Mouse (Mus musculus): ENCODE measurements around the gene Slc25a36. TPM values are rescaled to one million over a fixed set of nuclear protein-coding genes. Genes with fewer than 3 reads are reported as not detected.
A peak's percentile ranks its signal among the peaks of the same experiment; 100 is the strongest.

Gene Slc25a36
- total RNA-seq, 2 experiments from 2014 or later = 78.6 to 79.4 TPM

DNA sequence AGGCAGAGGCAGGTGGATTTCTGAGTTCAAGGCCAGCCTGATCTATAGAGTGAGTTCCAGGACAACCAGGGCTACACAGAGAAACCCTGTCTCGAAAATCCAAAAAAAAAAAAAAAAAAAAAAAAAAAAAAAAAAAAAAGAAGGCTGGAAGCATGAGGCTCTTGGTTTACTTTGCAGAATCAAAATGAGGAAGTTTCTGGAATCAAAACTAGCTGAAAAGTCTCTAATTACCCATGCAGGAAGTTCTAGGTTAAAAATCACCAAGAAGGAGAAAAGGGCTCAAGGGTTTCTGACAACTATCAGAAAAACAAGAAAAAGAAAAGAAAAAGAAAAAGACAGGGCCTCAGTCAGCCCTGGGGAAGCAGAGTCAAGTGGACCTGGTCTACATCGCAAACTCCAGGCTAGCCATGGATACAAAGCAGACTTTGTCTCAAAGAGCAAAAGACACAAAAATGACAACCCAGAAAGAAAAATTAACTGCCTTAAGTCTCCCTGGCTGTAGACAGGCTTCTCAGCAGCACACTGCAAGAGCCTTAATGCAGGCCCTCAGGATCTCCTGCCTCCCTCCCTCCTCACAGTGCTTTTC, 5.5 kb downstream of the Slc25a36 start:
- H3K27ac ChIP-seq = no peak overlapping the region
- DNase-seq (ENCODE audit: extremely low spot score in 1 of 2, low spot score in 2 of 2) = no peak
- no peak for TF ChIP-seq CTCF (IDR thresholded peaks at IDR 0.05)
- intact Hi-C loops (cut with DNase I) = no loop called here
- H3K4me3 ChIP-seq = no peak overlapping the region

GRCm38 (mm10) chr9:97103376-97104061, 7.4 kb downstream of the Slc25a36 start:
- no peak for TF ChIP-seq CTCF (IDR thresholded peaks at IDR 0.05)
- Histone ChIP-seq H3K27ac (no peak overlapping the region), H3K4me3 (no peak overlapping the region)
- intact Hi-C loops (cut with DNase I) = no loop called here
- no peak for DNase-seq (ENCODE audit: extremely low spot score in 1 of 2, low spot score in 2 of 2)

DNA sequence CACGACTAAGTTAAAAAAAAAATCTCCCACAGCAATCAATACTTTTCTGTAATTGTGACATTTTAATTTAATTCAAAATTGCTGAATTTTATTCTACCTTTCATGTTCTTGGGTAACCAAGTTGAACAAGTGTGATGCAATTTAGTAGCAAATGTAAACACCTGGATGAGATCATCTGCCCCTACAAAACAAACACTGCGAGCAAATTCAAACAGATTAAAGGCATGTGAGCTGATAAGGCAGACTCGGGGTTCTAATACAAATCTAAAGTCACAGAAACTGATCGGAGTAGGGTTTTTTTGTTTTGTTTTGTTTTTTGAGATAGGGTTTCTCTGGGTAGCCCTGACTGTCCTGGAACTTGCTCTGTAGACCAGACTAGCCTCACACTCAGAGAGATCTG, 12.0 kb downstream of the Slc25a36 start:
- TF ChIP-seq CTCF (IDR thresholded peaks at IDR 0.05) = no peak
- Histone ChIP-seq H3K4me3 (no peak overlapping the region), H3K27ac (no peak overlapping the region)
- intact Hi-C loops (cut with DNase I) = no loop called here
- no peak for DNase-seq (ENCODE audit: extremely low spot score in 1 of 2, low spot score in 2 of 2)

DNA sequence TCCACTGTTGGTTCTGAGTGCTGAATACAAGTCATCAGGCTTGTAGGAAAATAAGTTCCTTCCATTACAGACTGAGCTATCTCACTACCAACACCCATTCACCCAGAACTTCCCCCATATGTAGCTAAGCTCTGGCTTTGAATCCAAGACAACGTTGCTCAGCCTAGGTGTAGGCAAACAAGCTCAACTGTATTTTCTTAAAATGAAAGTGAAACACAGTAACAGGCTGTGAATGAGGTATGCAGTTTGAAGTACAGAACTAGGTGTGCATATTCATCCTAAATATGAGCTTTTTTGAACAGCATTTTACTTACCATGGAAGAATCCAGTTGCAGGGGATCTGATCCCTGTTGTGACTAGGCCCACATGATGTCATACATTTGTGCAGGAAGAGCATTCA, 14.8 kb downstream of the Slc25a36 start:
- no peak overlapping the region for H3K4me3 ChIP-seq
- intact Hi-C loops (cut with DNase I) = no loop called here
- no peak for TF ChIP-seq CTCF (IDR thresholded peaks at IDR 0.05)
- DNase-seq (ENCODE audit: extremely low spot score in 1 of 2, low spot score in 2 of 2) = no peak
- no peak overlapping the region for H3K27ac ChIP-seq

DNA sequence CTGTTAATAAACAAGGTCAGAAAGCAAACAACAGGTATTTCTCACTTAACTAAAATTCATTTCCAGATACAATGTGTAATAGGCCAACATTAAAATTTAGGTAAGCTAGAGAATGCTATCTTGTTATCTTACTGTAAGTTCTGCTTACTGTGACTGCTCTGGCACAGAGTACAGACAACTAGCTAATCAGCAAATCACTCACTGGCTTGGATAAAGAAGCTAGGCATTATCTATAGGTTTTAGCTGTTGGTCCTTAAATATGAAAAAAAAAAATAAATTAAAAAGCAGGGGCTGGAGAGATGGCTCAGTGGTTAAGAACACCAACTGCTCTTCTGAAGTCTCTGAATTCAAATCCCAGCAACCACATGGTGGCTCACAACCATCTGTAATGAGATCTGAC, 23.1 kb downstream of the Slc25a36 start:
- intact Hi-C loops (cut with DNase I) = no loop called here
- Histone ChIP-seq H3K4me3 (no peak overlapping the region), H3K27ac (no peak overlapping the region)
- TF ChIP-seq CTCF (IDR thresholded peaks at IDR 0.05) = no peak
- no peak for DNase-seq (ENCODE audit: extremely low spot score in 1 of 2, low spot score in 2 of 2)

DNA sequence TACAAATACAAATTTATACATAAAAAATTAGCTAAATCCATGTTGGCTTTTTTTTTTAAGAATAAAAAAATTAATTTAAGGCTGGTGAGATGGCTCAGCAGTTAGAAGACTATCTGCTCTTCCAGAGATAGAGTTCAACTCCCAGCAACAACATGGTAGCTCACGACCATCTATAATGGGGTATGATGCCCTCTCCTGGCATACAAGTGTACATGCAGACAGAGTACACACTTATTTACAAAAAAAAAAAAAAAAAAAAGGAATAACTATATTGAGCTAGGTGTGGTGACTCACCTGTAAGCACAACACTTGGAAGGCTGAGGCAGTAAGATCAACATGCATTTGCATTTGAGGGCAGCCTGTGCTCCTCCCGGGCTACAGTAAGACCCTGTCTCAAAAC, 26.3 kb downstream of the Slc25a36 start:
- TF ChIP-seq CTCF (IDR thresholded peaks at IDR 0.05) = peak; percentile 24
- intact Hi-C loops (cut with DNase I) = no loop called here
- H3K27ac ChIP-seq = no peak overlapping the region
- H3K4me3 ChIP-seq = no peak overlapping the region
- DNase-seq (ENCODE audit: extremely low spot score in 1 of 2, low spot score in 2 of 2) = no peak

DNA sequence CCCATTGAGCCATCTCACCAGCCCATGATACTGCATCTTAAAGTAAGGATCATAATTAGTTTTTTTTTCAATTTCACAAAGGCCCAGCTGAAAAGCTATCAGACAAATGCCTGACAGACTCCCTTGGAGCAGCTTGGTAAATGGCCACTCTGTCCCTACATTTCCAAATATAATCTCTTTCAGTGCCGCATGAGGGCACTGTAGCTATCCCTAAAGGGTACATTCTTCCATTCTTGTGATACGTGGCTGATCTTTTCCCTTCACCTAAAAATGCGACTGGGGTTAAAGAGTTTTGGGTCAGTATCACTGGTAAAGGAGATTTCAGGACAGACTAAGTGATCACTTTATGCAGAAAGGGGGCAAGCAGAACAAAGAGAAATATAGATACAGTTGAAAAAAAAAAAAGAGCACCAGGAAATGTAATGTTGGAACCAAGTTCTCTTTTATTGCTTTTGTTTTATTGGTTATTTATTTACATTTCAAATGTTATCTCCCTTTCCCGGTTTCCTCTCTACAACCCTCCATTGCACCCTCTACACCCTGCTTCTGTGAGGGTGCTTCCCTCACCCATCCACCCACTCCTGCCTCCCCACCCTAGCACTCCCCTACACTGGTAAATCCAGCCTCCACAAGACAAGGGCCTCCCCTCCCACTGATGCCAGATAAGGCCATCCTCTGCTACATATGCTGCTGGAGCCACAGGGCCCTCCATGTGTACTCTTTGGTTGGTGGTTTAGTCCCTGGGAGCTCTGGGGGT, 29.7 kb downstream of the Slc25a36 start:
- peak; percentile 41 for TF ChIP-seq CTCF (IDR thresholded peaks at IDR 0.05)
- Histone ChIP-seq H3K27ac (no peak overlapping the region), H3K4me3 (no peak overlapping the region)
- intact Hi-C loops (cut with DNase I) = loop anchor here (2.0 kb wide), 1 partner anchor 82 kb away; no protein-coding TSS in a partner anchor
- no peak for DNase-seq (ENCODE audit: extremely low spot score in 1 of 2, low spot score in 2 of 2)

DNA sequence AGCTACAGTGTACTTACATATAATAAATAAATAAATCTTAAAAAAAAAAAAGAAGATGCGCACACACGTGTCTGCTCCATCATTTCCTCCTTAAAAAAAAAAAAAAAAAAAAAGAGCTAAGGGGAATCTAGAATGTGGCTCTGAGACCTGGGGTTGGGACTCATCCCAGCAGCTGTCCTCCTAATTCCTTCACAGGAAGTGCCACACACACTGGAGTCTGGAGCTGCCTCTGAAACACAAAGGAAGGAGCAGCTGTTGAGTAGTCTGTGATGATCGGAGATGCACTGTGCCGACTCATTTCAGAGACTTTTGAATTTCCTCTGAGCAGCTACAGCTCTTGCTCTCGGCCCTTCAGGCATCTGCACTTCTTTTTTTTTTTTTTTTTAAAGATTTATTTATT, 41.0 kb downstream of the Slc25a36 start:
- TF ChIP-seq CTCF (IDR thresholded peaks at IDR 0.05) = no peak
- H3K27ac ChIP-seq = no peak overlapping the region
- intact Hi-C loops (cut with DNase I) = loop anchor here (5.0 kb wide), 1 partner anchor 53 kb away; the partner anchor contains the start of gene Spsb4
- no peak overlapping the region for H3K4me3 ChIP-seq
- DNase-seq (ENCODE audit: extremely low spot score in 1 of 2, low spot score in 2 of 2) = no peak

DNA sequence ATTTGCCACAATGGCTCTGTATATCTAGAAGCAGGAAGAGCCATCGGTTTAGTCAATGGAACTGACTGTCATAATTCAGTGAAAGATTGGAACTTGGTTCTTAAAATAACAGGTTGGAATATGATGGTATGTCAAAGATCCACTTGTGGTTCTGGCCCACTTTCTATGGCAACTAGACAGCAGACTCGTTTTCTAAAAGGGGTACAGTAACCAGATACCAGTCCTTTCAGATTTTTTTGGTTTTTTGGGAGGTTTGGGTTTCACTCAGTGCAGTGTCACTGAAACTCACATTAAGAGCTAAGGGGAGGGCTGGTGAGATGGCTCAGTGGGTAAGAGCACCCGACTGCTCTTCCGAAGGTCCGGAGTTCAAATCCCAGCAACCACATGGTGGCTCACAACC, 41.5 kb downstream of the Slc25a36 start:
- intact Hi-C loops (cut with DNase I) = loop anchor here (5.0 kb wide), 1 partner anchor 52 kb away; the partner anchor contains the start of gene Spsb4
- no peak overlapping the region for H3K27ac ChIP-seq
- TF ChIP-seq CTCF (IDR thresholded peaks at IDR 0.05) = no peak
- DNase-seq (ENCODE audit: extremely low spot score in 1 of 2, low spot score in 2 of 2) = no peak
- H3K4me3 ChIP-seq = no peak overlapping the region

DNA sequence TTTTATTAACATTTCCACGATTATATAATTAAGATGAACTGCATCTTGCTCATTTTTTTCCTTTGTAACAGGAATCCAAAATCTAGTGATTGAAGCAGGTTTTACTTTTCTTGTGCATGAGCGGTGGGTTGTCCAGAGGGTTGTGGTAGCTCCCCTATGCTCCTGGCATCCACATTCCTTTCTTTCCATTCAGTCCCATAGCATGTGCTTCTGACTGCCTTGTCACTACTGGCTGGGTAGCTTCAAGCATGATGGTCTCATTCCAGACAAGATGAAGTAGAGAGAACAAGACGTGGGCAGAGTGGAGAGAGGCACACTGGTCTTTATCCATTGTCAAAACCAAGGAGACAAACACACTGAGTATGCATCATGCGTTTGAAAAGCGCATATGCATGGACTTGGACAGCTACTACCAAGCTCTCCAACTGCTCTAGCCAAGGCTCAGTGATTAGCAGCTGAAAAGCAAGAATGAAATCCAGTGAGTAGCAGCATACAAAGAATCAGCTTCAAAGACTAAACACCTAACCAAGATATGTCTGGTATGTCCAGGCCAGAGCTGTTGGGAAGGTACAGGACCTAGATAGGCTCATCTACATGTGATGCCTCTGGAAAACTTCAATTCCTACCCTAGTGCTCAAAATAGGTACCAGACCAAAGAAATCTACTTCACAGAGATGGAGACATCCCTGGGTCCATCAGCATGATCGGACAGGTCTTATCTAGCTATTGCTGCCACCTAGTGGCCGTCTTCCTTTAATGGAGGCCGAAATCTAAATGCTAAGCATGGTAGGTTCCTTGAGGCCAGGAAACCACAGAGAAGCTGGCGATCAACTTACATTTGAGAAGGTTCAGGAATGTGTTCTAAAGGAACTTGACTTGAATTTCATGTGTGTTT, 42.5 kb downstream of the Slc25a36 start:
- peak; percentile 79 to 81 for DNase-seq (ENCODE audit: extremely low spot score in 1 of 2, low spot score in 2 of 2)
- intact Hi-C loops (cut with DNase I) = loop anchor here (1.0 to 5.0 kb wide), 3 partner anchors 51 to 152 kb away; partner anchors contain the start of gene Spsb4
- Histone ChIP-seq H3K27ac (no peak overlapping the region), H3K4me3 (no peak overlapping the region)
- TF ChIP-seq CTCF (IDR thresholded peaks at IDR 0.05) = peak; percentile 88

DNA sequence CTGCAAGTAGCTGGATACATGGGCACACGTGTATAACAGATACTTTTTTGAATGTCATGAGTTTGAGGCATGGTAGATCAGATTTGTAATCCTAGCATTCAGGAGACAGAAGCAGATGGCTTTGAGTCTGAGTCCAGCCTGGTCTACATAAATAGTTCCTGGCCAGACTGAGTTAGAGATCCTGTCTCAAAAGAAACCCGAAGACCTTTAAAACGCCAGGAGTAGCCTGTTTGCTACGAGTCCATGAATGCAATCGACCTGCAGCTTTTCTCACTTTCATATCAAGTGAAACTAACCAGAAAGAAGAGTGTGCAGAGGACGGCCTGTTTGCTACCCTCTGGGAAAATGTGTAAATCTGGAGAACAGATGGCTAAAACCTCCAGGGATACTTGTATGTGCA, 43.2 kb downstream of the Slc25a36 start:
- no peak for DNase-seq (ENCODE audit: extremely low spot score in 1 of 2, low spot score in 2 of 2)
- intact Hi-C loops (cut with DNase I) = loop anchor here (1.0 to 5.0 kb wide), 3 partner anchors 50 to 151 kb away; partner anchors contain the start of gene Spsb4
- no peak for TF ChIP-seq CTCF (IDR thresholded peaks at IDR 0.05)
- no peak overlapping the region for H3K4me3 ChIP-seq
- no peak overlapping the region for H3K27ac ChIP-seq

Measured in left cerebral cortex, adult 2 months (tissue).